Mouse (Mus musculus): Measurements from ENCODE around the gene Mrps24.

DNA sequence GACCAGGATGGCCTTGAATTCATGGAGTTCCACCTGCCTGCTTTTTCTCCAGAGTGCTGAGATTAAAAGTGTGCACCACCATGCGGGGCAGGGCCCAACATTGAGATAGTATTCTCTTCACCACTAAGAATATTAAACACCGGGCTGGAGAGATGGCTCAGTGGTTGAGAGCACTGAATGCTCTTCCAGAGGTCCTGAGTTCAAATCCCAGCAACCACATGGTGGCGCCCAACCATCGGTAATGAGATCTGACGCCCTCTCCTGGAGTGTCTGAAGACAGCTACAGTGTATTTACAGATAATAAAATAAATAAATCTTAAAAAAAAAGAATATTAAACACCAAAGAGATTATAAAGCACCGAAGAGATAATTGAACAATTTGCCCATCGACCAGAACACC is 26.6 kb upstream of the Mrps24 start:
- no peak for TF ChIP-seq POLR2A (IDR thresholded peaks at IDR 0.05; ENCODE audit: insufficient read length, low read depth)
- no peak for TF ChIP-seq REST (IDR thresholded peaks at IDR 0.05; ENCODE audit: insufficient read depth, insufficient read length)
- no peak for TF ChIP-seq MYOD1 (IDR thresholded peaks at IDR 0.05; ENCODE audit: control insufficient read depth in 1 of 3, insufficient read length in 2 of 3, low read depth in 2 of 3)
- no peak for TF ChIP-seq E2F4 (IDR thresholded peaks at IDR 0.05; ENCODE audit: insufficient read depth)
- TF ChIP-seq MAX (IDR thresholded peaks at IDR 0.05; ENCODE audit: low read depth), result no peak

Measured in myocyte (in vitro differentiated cells).